Mouse (Mus musculus) monocyte, adult 5-6 weeks (primary cell): Measurements from ENCODE around the gene Tmeff2. TPM values are rescaled to one million over a fixed set of nuclear protein-coding genes. Genes with fewer than 3 reads are reported as not detected.

Experiments
- ATAC-seq: fragments of 153-309, 156-312 bp; replicated peaks from 2 replicates; pipeline ENCODE4 v1.8.0; 2017; ENCODE audit warnings: mild to moderate bottlenecking; ENCODE audit not compliant: low TSS enrichment, insufficient number of reproducible peaks, severe bottlenecking, poor library complexity, low FRiP score
- total RNA-seq: library from RNA; stranded (forward); fragments of 200-1000, 200-491, 200-594 nt; gene quantifications from 3 replicates; pipeline ENCODE4 v1.2.3, GENCODE M21; 2017

Gene Tmeff2
- total RNA-seq, 1 experiment from 2014 or later: not detected

DNA sequence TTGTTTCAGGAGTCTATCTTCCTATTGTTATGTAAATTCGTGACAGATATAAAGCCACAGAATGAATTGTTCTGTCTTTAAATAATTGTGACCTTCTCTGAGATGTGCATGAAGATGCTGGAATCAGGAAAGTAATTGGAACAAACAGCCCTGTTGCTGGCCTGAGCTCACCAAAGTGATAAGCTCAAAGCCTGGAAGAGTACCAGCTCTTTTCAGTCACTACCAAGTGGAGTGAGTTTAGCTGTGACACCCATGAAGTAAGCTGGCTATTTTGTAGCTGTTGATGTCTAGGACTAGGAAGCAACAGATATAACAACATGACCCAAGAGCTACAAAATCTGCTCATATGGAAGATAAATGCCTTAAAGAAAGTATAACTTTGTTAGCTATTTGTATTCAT, 249.4 kb downstream of the Tmeff2 start:
- no peak for ATAC-seq

GRCm38 (mm10) chr1:51152017-51152416, 251.6 kb downstream of the Tmeff2 start:
- ATAC-seq: no peak

DNA sequence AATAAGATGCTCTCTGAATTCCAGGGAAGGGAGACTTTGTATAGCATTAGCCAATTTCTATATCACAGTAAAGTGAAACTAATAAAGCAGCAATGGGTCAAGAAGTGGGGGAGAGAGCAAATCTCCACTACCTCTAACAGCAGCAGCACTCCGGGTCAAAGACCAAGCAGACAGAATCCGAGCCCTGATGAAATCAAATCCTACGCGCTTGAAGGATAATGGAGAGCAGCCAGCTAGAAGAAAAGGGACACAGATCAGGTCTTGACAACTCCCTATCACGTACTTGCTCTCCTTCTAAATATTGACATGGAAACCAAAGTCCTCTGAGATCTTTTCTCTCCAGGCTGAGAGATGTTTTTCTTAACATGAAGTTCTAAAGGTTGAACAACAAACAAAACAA, 252.4 kb downstream of the Tmeff2 start:
- no peak for ATAC-seq

- no peak for ATAC-seq
Observed at GRCm38 (mm10) chr1:51184276-51184675, 283.8 kb downstream of the Tmeff2 start.

DNA sequence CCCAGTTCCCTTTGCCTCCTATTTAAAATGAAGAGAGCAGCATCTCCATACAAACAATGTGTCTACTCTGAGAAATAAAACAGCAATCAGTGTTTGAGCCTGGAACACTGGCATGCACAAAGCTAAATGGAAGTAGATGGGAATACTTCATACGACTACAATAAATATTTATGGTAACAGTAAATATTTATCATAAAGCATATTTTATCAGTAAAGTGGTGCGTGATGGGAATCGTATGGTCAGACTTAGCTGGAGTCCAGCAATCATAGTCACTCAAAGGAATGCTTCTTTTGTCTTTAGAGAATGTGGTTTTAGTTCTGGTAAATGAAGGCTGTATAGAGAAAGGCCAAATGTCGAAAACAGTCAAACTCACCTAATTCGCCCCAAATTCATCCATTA, 288.6 kb downstream of the Tmeff2 start:
- ATAC-seq: no peak

- no peak for ATAC-seq
Observed at GRCm38 (mm10) chr1:51191253-51191652, 290.8 kb downstream of the Tmeff2 start.

DNA sequence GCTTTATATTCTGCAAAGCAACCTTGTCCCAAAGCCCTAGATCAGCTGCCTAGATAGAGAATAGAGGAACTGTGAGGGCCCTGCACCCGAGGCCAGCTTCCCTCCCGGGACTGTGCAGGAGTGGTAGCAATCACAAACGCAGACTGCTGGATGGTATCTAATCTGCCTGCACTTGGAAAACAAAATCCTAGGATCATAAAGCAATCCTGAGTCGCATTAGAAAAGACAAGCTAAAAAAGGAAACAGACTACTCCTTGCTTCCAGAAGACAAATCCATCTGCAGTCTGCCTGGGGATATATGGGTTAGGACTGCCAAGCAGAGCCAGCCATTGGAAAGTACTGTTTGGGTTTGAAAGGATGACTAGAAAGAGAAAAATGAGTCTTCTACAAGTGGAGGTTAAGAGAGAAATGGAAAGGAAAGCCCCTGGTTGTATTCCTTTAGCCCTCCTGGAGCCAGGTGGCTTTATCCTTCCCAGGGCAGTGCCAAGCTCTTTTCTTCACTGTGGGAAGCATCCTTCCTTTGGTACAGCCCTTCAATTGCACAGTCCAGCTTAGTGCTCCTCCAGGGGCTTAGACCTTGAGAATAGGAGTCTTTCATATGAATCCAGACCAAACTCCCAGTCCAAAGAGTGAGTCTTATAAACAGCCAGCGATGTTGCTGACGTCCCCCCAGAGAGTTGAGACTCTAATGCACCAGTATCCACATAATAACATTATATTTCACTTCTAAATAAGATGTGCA, 291.6 kb downstream of the Tmeff2 start:
- no peak for ATAC-seq

DNA sequence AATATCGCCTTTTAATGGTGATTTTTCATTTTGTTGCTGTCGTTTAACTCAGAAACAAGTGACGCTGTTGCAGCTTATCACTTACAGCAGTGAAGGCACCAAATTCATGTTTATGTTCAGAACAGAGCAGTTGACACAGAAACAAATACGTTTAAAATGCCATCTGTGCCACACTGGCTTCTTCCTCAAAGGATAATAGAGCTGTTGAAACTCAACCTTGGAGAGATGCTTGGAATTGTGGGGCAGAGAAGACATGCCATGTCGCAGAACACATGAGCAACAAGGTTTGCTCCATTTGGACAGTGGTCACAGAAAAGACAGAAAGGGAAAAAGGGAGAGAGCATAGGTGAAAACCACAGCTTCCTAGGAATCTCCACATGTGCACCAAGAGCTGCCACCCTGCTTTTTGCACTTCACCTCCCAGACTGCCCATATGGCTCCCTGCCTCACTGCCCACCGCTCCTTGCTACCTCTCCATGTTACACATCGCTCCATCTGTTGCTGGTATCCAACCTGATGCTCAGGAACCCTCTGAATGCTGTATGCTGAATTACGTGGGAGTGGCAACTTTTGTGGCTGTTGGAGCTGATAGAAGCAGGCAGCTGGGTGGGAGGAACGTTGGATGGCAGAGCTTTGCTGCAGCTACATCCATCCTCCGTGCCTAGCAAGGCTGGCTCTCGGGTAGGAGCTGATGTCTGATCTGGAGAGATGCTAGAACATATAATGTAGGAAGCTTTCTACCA, 298.8 kb downstream of the Tmeff2 start:
- no peak for ATAC-seq

DNA sequence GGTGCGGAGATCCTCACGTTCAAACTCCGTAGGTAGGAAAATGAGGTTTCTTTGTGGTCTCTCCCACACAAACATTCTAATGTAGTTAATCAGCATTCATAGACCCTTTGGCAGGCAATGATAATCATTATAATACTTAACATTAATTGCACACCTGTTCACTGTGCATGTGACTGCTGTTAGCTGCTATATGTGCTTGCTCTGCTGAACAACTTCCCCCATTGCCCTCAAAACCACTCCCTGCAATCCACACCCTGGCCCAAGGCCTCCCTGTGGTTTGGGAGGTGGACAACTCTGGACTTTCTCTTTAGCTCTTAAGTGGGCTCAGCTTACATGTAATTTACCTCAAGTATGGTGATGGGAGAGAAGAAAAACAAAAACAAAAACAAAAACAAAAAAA, 299.5 kb downstream of the Tmeff2 start:
- no peak for ATAC-seq

- ATAC-seq: no peak
Observed at GRCm38 (mm10) chr1:51215631-51216030, 315.2 kb downstream of the Tmeff2 start.

DNA sequence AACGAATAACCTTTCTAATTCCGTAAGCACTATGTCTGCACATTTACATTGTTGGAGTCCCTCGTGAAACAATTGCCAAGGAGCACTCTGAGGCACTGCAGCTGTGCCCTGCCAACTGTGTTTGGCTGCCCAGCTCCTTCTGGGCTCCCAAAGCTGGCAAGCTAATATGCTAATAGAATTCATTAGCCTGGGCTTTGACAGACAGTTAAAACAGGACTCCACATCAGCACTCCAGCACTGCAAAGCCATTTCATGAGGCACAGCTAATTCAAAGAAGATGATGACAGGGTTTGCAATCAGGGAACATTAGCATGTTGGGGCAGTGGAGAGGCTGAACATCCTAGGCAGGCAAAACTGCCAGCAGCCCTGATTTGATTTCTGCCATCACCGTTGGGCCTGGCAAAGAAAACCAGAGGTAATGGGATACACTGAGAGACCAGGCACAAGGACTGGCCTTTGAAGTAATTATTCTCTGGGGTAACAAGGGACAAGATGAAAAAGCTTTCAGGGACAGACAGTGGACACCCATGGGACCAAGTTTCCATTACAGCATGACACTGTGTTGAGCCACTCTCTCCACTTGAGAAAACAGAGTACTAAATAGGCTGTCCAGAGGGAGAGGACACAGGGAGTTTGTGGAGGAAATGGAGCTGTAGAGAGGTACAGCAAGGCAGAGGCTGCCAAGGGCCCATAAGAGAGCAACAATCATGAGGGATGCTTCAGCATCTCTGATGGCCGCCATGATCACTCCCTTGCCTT, 316.0 kb downstream of the Tmeff2 start:
- no peak for ATAC-seq

GRCm38 (mm10) chr1:51217227-51217626, 316.8 kb downstream of the Tmeff2 start:
- no peak for ATAC-seq

- ATAC-seq: no peak
Observed at GRCm38 (mm10) chr1:51225156-51225555, 324.7 kb downstream of the Tmeff2 start.
